Mouse (Mus musculus) MEL-GATA-1-ER (cell line): ENCODE results near the gene Lonrf2.

Source experiments
- DNase-seq: peaks from one replicate; pipeline ENCODE4 v3.0.0-alpha.2; 2012; ENCODE audit warnings: low read depth; ENCODE audit errors: extremely low read depth

The Lonrf2 gene

GRCm38 (mm10) chr1:38770676-38771075 lies 65.8 kb downstream of the Lonrf2 start:
- no peak for DNase-seq

- peak; percentile 21 for DNase-seq
These were observed 66.6 kb downstream of the Lonrf2 start for GRCm38 (mm10) chr1:38769920-38770319.

- peak; percentile 54 for DNase-seq
These were observed 68.7 kb downstream of the Lonrf2 start for GRCm38 (mm10) chr1:38767812-38768211.

DNA sequence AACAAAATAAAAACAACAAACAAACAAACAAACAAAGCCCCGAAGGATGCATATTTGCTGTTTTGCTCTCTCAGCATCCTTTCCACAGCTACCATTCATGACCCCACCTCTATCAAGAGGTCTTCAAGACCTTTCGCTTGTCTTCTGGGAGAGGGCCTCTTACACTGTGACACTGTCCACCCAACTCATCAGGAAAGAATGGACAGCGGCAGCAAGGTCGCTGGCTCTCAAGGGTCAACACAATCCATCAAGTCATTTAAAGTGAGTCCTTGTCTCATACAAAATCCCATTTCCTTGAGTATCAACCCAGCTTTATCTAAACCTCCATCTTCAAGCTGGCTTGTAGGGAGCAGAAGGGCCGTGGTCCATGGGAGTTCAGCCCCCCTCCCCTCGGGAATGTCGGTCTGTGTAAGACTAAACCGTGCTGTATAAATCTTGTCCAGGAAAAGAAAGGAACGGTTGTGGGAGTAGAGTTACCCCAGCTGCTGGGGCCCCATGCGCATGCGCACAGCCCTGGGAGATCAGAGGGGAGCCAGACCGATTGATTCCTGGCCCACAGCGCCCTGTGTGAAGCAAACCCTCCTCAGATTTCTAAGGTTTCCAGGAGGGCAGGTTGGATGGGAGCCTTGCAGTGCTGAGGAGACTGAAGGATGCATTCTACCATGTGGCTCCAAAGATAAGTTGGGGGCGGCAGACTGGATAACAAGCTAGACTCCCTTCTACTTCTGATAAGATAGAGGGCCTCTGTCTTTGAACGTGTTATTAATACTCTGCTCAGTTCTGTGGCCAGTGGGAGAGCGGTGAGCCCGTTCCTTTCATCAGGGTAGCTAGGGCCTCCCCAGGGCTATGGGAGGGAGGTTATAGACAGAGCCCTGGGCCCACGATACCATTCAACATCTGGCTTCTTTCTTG lies 69.6 kb downstream of the Lonrf2 start:
- peak; percentile 62 for DNase-seq

DNA sequence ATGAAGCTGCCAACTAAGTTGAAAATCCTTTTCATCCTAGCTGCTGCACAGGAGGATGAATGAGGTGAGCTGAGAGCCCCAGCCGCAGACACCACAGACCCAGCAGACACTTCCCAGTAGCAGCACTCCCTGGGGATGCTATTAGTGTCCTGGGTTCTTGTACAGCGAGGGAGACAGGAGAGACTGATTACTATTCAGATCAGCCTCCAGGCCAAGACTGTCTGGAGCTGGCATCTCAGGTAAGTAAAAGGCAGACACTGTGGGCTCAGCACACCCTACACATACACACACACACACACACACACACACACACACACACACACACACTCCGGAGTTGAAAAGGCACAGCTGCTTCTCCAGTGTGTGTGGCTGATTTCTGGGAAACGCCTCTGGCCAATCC lies 70.3 kb downstream of the Lonrf2 start:
- no peak for DNase-seq

DNA sequence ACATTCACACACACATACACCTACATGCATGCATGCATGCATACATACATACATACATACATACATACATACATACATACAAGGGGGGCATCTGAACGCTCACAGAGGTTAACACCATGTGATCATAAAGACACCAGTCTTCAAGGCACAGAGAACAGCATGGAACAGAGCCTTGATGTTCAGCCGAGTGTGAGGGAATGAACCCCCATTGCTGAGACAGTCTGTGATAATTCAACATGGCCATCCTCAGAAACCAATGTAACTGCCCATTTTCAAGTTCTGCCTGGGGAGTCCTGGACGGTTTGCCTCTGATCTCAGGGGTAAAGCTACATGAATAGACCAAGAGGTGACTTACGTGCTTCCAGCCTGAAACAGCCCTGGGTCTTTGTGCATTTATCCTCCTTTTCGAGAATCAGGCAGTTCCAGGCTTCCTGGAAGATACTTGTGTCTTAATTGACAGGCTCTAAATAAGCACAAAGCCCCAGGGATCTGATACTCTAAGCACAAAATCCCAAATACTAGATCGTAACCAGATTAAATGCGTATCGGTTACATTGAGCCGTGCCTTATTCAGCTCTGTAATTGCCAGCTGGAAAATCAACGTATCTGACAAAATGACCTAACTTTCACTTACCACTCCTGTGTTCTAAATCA lies 72.4 kb downstream of the Lonrf2 start:
- no peak for DNase-seq

DNA sequence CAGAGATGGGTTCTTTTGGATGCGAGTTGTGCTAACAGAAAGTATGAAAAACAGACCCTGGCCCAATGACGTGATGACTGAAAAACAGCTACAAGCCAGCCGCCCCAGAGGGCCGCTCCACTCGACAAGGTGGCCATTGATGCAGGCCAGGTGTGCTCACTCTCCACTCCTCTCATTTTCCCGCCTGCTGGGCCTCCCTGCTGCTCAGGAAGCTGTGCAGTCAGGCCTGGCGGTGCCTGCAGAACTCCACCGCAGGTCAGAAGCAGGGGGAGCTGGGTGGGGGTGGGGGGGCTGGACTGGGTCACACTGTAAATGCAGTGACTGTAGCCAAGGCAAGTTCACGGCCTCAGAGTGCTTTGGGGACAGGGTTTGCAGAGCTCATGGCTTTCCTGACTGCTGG lies 76.1 kb downstream of the Lonrf2 start:
- no peak for DNase-seq

GRCm38 (mm10) chr1:38757791-38758403 lies 78.6 kb downstream of the Lonrf2 start:
- no peak for DNase-seq

DNA sequence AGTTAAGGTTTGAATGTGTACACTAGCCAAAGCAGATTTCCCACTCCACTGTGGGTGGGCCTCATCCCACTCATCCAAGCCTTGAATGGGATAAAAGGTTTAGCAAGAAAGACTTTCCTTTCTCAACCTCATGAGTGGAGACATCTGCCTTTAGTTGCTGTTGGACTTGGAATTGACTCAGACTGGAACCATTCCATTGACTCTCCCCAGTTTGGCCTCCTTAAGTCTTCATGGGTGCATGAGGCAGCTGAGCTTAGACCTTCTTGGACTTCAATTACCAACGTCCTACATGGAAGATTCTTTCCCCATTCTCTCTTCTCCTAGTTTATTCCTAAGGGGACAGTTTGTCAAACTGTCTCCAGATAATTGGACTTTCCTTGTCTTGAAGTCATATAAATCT lies 92.6 kb downstream of the Lonrf2 start:
- DNase-seq = no peak
